Mouse (Mus musculus) CH12.LX (cell line): ENCODE data around the gene Defb39. TPM values are rescaled to one million over a fixed set of nuclear protein-coding genes. Genes with fewer than 3 reads are reported as not detected.

Experiments used
- DNase-seq: peaks from one replicate; pipeline ENCODE4 v3.0.0-alpha.2; 2013; ENCODE audit errors: extremely low read depth
- H3K27ac ChIP-seq: 2 replicates; pipeline ENCODE4 v1.5.1; 2012; ENCODE audit warnings: low read depth, mild to moderate bottlenecking, control low read depth, moderate library complexity; ENCODE audit not compliant: insufficient read depth
- H3K27me3 ChIP-seq: replicated peaks from 2 replicates; pipeline ENCODE3; 2012; ENCODE audit warnings: inconsistent platforms
- H3K36me3 ChIP-seq, 2 experiments: replicated peaks in 1 of 2; 2 replicates each; pipeline versions ENCODE3 to v1.6.1; 2012; ENCODE audit warnings: inconsistent platforms in 1 of 2, low read length in 1 of 2, mild to moderate bottlenecking in 1 of 2, mixed read lengths in 1 of 2, moderate library complexity in 1 of 2; ENCODE audit not compliant: control insufficient read depth in 1 of 2, insufficient read depth in 1 of 2
- H3K4me1 ChIP-seq, 2 experiments: 2 replicates each; pipeline ENCODE4 v1.6.1; 2012; ENCODE audit warnings: inconsistent platforms in 1 of 2, moderate library complexity in 1 of 2; ENCODE audit not compliant: insufficient read depth in 2 of 2, control insufficient read depth in 1 of 2
- H3K4me2 ChIP-seq: 2 replicates; pipeline ENCODE4 v1.6.1; 2012; ENCODE audit warnings: low read depth, mild to moderate bottlenecking, control low read depth; ENCODE audit not compliant: poor library complexity, insufficient read depth, severe bottlenecking
- H3K4me3 ChIP-seq, 3 experiments: fragments of 150-350 bp in 1 of 3; sonication (generic) in 1 of 3; replicated peaks in 1 of 3; 2 replicates each; pipeline versions ENCODE3 to v1.5.1; 2011 to 2012; ENCODE audit warnings: low read depth in 2 of 3, low read length in 2 of 3, mild to moderate bottlenecking in 2 of 3, moderate library complexity in 2 of 3, control low read depth in 1 of 3, improper control_type of control experiment in 1 of 3, inconsistent platforms in 1 of 3, mixed read lengths in 1 of 3; ENCODE audit not compliant: poor library complexity in 1 of 3
- H3K79me2 ChIP-seq: replicated peaks from 2 replicates; pipeline ENCODE4 v1.6.1; 2012; ENCODE audit warnings: mild to moderate bottlenecking, moderate library complexity; ENCODE audit not compliant: control insufficient read depth, poor library complexity, insufficient read depth, severe bottlenecking; ENCODE audit errors: extremely low read depth
- H3K9ac ChIP-seq: 2 replicates; pipeline ENCODE4 v1.6.1; 2012; ENCODE audit warnings: low read depth, mild to moderate bottlenecking, control low read depth, moderate library complexity; ENCODE audit not compliant: insufficient read depth
- H3K9me3 ChIP-seq: replicated peaks from 2 replicates; pipeline ENCODE3; 2012; ENCODE audit warnings: low read length, inconsistent platforms, mixed read lengths
- BHLHE40 ChIP-seq: IDR thresholded peaks from 2 replicates; pipeline ENCODE4 v1.6.1; 2011; ENCODE audit warnings: mild to moderate bottlenecking, low read depth, low read length, improper control_type of control experiment
- CHD1 ChIP-seq: IDR thresholded peaks from 2 replicates; pipeline ENCODE4 v1.6.1; 2012; ENCODE audit warnings: low read depth, low read length, improper control_type of control experiment, inconsistent platforms
- GABPA ChIP-seq: IDR thresholded peaks from 2 replicates; pipeline ENCODE4 v1.6.1; 2012; ENCODE audit warnings: low read depth, low read length, improper control_type of control experiment, inconsistent platforms; ENCODE audit not compliant: insufficient replicate concordance
- HCFC1 ChIP-seq: IDR thresholded peaks from 2 replicates; pipeline ENCODE4 v1.6.1; 2012; ENCODE audit warnings: low read depth, mild to moderate bottlenecking, inconsistent platforms, low read length, improper control_type of control experiment
- JUN ChIP-seq: IDR thresholded peaks from 2 replicates; pipeline ENCODE4 v1.6.1; 2011; ENCODE audit warnings: low read depth, mild to moderate bottlenecking, low read length, improper control_type of control experiment, moderate library complexity; ENCODE audit not compliant: insufficient read depth
- MAFK ChIP-seq: IDR thresholded peaks from 2 replicates; pipeline ENCODE4 v1.6.1; 2011; ENCODE audit warnings: low read length, improper control_type of control experiment; ENCODE audit not compliant: insufficient replicate concordance
- MAZ ChIP-seq: IDR thresholded peaks from 2 replicates; pipeline ENCODE4 v1.6.1; 2012; ENCODE audit warnings: low read depth, mild to moderate bottlenecking, inconsistent platforms, low read length, improper control_type of control experiment, moderate library complexity
- MYC ChIP-seq: IDR thresholded peaks from 2 replicates; pipeline ENCODE4 v1.6.1; 2011; ENCODE audit warnings: low read depth, mild to moderate bottlenecking, improper control_type of control experiment, low read length
- RAD21 ChIP-seq: IDR thresholded peaks from 2 replicates; pipeline ENCODE4 v1.6.1; 2011; ENCODE audit warnings: low read depth, mild to moderate bottlenecking, low read length, improper control_type of control experiment, moderate library complexity
- SIN3A ChIP-seq: IDR thresholded peaks from 2 replicates; pipeline ENCODE4 v1.6.1; 2012; ENCODE audit warnings: low read length, improper control_type of control experiment, inconsistent platforms
- SMC3 ChIP-seq: IDR thresholded peaks from 2 replicates; pipeline ENCODE4 v1.6.1; 2011; ENCODE audit warnings: low read depth, low read length, improper control_type of control experiment
- TBP ChIP-seq: conservative IDR thresholded peaks from 2 replicates; pipeline ENCODE4 v1.6.1; 2011; ENCODE audit warnings: low read depth, low read length, improper control_type of control experiment
- UBTF ChIP-seq: IDR thresholded peaks from 2 replicates; pipeline ENCODE4 v1.6.1; 2012; ENCODE audit warnings: low read depth, mild to moderate bottlenecking, inconsistent platforms, low read length, improper control_type of control experiment, moderate library complexity
- USF1 ChIP-seq: IDR thresholded peaks from 2 replicates; pipeline ENCODE4 v1.6.1; 2014; ENCODE audit warnings: low read depth, mild to moderate bottlenecking, inconsistent platforms, low read length, improper control_type of control experiment
- USF2 ChIP-seq: conservative IDR thresholded peaks from 2 replicates; pipeline ENCODE4 v1.6.1; 2011; ENCODE audit warnings: low read depth, low read length, improper control_type of control experiment
- ZKSCAN1 ChIP-seq: IDR thresholded peaks from 2 replicates; pipeline ENCODE4 v1.6.1; 2012; ENCODE audit warnings: low read depth, inconsistent platforms, low read length, improper control_type of control experiment, borderline replicate concordance
- dilution Hi-C: fragments of 300-500 bp; cut with MboI; formaldehyde crosslinking; loops from 2 replicates; pipeline ENCODE4 v1.14.3; 2020; ENCODE audit warnings: low sequenced_read_pairs; ENCODE audit not compliant: extremely low pct_unique_long_range_greater_than_20kb, extremely low pct_ligation_motif_present
- in situ Hi-C: fragments of 300-500 bp; cut with MboI; formaldehyde crosslinking; loops from 3 replicates; pipeline ENCODE4 v1.14.3; 2019; ENCODE audit warnings: low sequenced_read_pairs, low pct_ligation_motif_present, low pct_unique_long_range_greater_than_20kb, mixed read lengths
- polyA plus RNA-seq: library from polyadenylated mRNA; unstranded; fragments of >175 nt; gene quantifications from 2 replicates; pipeline ENCODE4 v1.2.1, GENCODE M21; 2012; ENCODE audit warnings: low read depth; ENCODE audit not compliant: insufficient read length
- total RNA-seq, 2 experiments: library from RNA; depleted of rRNA; stranded (reverse); fragments of 300-350 nt in 1 of 2; fragments of >200 nt in 1 of 2; gene quantifications; 2 replicates each; pipeline ENCODE4 v1.2.3; 2012 to 2014

The Defb39 gene
- total and polyA plus RNA-seq, 3 experiments, result not detected

GRCm38 (mm10) chr8:19045242-19045641 lies 19.4 kb downstream of the Defb39 start:
- dilution Hi-C loops (no loop called here), in situ Hi-C loops (no loop called here)
- no peak overlapping the region for H3K9ac ChIP-seq
- H3K79me2 ChIP-seq, result no peaks in the 10 kb centered on the region
- no peaks in the 10 kb centered on the region for H3K4me1 ChIP-seq
- no peaks in the 10 kb centered on the region for H3K9me3 ChIP-seq
- no peak overlapping the region for H3K27ac ChIP-seq
- H3K4me2 ChIP-seq, result no peak overlapping the region
- H3K4me3 ChIP-seq, result no peak overlapping the region
- no peak for DNase-seq
- peaks cover under 1% of the 10 kb centered on the region for H3K27me3 ChIP-seq
- no peak for TF ChIP-seq ZKSCAN1
- TF ChIP-seq HCFC1, result no peak
- TF ChIP-seq UBTF, result no peak
- TF ChIP-seq MAZ, result no peak
- no peak for TF ChIP-seq USF1
- no peak for TF ChIP-seq RAD21
- H3K36me3 ChIP-seq, result no peaks in the 10 kb centered on the region

GRCm38 (mm10) chr8:19026466-19026865 lies 38.1 kb downstream of the Defb39 start, which contains the start of gene Defb38:
Gene Defb38 (minus strand): TSS chr8:19026566.
- Histone ChIP-seq H3K27me3 (peaks cover 56% of the 10 kb centered on the region), H3K4me3 (no peak within 1 kb of the TSS), H3K4me1 (no peaks in the 10 kb centered on the region), H3K9me3 (no peaks in the 10 kb centered on the region), H3K4me2 (no peak within 1 kb of the TSS), H3K27ac (no peak within 1 kb of the TSS), H3K79me2 (no peaks in the 10 kb centered on the region), H3K9ac (no peak within 1 kb of the TSS), H3K36me3 (no peaks in the 10 kb centered on the region)
- in situ Hi-C loops, result no loop called here
- TF ChIP-seq TBP, result no peak
- TF ChIP-seq BHLHE40, result no peak
- TF ChIP-seq JUN, result no peak
- TF ChIP-seq USF2, result no peak
- no peak for TF ChIP-seq CHD1
- TF ChIP-seq MYC, result no peak
- TF ChIP-seq RAD21, result no peak
- TF ChIP-seq MAFK, result no peak
- TF ChIP-seq GABPA, result no peak
- no peak for TF ChIP-seq SMC3
- no peak for TF ChIP-seq SIN3A
- dilution Hi-C loops, result no loop called here
- DNase-seq, result no peak

Other genes starting within 250 kb of the Defb39 start
- gene Defb40, start 86.6 kb downstream of the Defb39 start, total RNA-seq (2012; rRNA removed), result not detected in 2 replicates
- gene Defb40, start 86.6 kb downstream of the Defb39 start, total RNA-seq (2014; rRNA removed), result not detected in 2 replicates
- gene Defb40, start 86.6 kb downstream of the Defb39 start, polyA plus RNA-seq, result not detected in 2 replicates
- not detected in 2 replicates for gene Defb37, start 73.8 kb downstream of the Defb39 start, total RNA-seq (2012; rRNA removed)
- gene Defb37, start 73.8 kb downstream of the Defb39 start, total RNA-seq (2014; rRNA removed), result not detected in 2 replicates
- not detected in 2 replicates for gene Defb37, start 73.8 kb downstream of the Defb39 start, polyA plus RNA-seq
- not detected in 2 replicates for gene Defb38, start 38.2 kb downstream of the Defb39 start, total RNA-seq (2012; rRNA removed)
- gene Defb38, start 38.2 kb downstream of the Defb39 start, total RNA-seq (2014; rRNA removed), result not detected in 2 replicates
- gene Defb38, start 38.2 kb downstream of the Defb39 start, polyA plus RNA-seq, result not detected in 2 replicates
- not detected in 2 replicates for gene Defb12, start 50.0 kb upstream of the Defb39 start, total RNA-seq (2012; rRNA removed)
- not detected in 2 replicates for gene Defb12, start 50.0 kb upstream of the Defb39 start, total RNA-seq (2014; rRNA removed)
- not detected in 2 replicates for gene Defb12, start 50.0 kb upstream of the Defb39 start, polyA plus RNA-seq
- not detected in 2 replicates for gene Defb34, start 58.9 kb upstream of the Defb39 start, total RNA-seq (2012; rRNA removed)
- not detected in 2 replicates for gene Defb34, start 58.9 kb upstream of the Defb39 start, total RNA-seq (2014; rRNA removed)
- not detected in 2 replicates for gene Defb34, start 58.9 kb upstream of the Defb39 start, polyA plus RNA-seq
- not detected in 2 replicates for gene Gm45826, start 76.0 kb upstream of the Defb39 start, total RNA-seq (2012; rRNA removed)
- gene Gm45826, start 76.0 kb upstream of the Defb39 start, total RNA-seq (2014; rRNA removed), result not detected in 2 replicates
- gene Gm45826, start 76.0 kb upstream of the Defb39 start, polyA plus RNA-seq, result not detected in 2 replicates
- gene Defb14, start 129.5 kb upstream of the Defb39 start, total RNA-seq (2012; rRNA removed), result not detected in 2 replicates
- gene Defb14, start 129.5 kb upstream of the Defb39 start, total RNA-seq (2014; rRNA removed), result not detected in 2 replicates
- gene Defb14, start 129.5 kb upstream of the Defb39 start, polyA plus RNA-seq, result not detected in 2 replicates
- not detected in 2 replicates for gene Defb4, start 133.9 kb upstream of the Defb39 start, total RNA-seq (2012; rRNA removed)
- not detected in 2 replicates for gene Defb4, start 133.9 kb upstream of the Defb39 start, total RNA-seq (2014; rRNA removed)
- gene Defb4, start 133.9 kb upstream of the Defb39 start, polyA plus RNA-seq, result not detected in 2 replicates
- gene Defb6, start 160.7 kb upstream of the Defb39 start, total RNA-seq (2012; rRNA removed), result not detected in 2 replicates
- not detected in 2 replicates for gene Defb6, start 160.7 kb upstream of the Defb39 start, total RNA-seq (2014; rRNA removed)
- not detected in 2 replicates for gene Defb6, start 160.7 kb upstream of the Defb39 start, polyA plus RNA-seq
- not detected in 2 replicates for gene Defb46, start 175.1 kb upstream of the Defb39 start, total RNA-seq (2012; rRNA removed)
- gene Defb46, start 175.1 kb upstream of the Defb39 start, total RNA-seq (2014; rRNA removed), result not detected in 2 replicates
- gene Defb46, start 175.1 kb upstream of the Defb39 start, polyA plus RNA-seq, result not detected in 2 replicates
- gene Defb5, start 182.8 kb upstream of the Defb39 start, total RNA-seq (2012; rRNA removed), result not detected in 2 replicates
- not detected in 2 replicates for gene Defb5, start 182.8 kb upstream of the Defb39 start, total RNA-seq (2014; rRNA removed)
- gene Defb5, start 182.8 kb upstream of the Defb39 start, polyA plus RNA-seq, result not detected in 2 replicates
- gene Defb3, start 228.6 kb upstream of the Defb39 start, total RNA-seq (2012; rRNA removed), result not detected in 2 replicates
- not detected in 2 replicates for gene Defb3, start 228.6 kb upstream of the Defb39 start, total RNA-seq (2014; rRNA removed)
- not detected in 2 replicates for gene Defb3, start 228.6 kb upstream of the Defb39 start, polyA plus RNA-seq